8 mouse cellular contexts compared by ENCODE assay signal in the genomic region with DNA sequence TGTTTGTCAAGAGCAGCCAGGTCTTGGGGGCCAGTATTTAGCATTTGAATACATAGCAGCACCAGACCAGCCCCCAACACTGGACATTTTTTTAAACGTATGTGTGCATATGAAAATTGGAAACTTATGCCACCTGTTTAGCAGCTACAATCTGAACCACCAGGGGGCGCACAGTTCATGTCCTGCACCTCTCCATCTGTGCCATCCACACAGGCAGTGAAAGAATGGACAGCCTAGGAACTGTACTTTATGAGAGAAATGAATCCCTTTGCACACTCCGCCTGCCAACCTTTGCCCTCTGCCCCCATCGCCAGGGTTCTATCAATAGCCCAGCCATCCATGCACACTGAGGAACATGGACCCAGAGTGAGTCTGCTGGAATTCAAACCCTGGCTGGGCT. TPM values are rescaled to one million over a fixed set of nuclear protein-coding genes. Genes with fewer than 3 reads are reported as not detected.
DNase-seq lines count a peak whose midpoint lies in the region; ATAC-seq and TF ChIP-seq lines count a peak whose summit lies in the region.

No protein-coding gene starts in this region.

- H3K4me3 ChIP-seq in heart, adult 2 months, result no peak overlapping the region
- H3K4me3 ChIP-seq in midbrain, embryonic 15.5 days, result no peak overlapping the region
- H3K4me3 ChIP-seq in stomach, embryonic 16.5 days (replicated peaks; ENCODE audit: low read length), result no peak overlapping the region

- no peak overlapping the region for H3K27ac ChIP-seq in heart, adult 2 months
- H3K27ac ChIP-seq in midbrain, embryonic 15.5 days, result no peak overlapping the region
- no peak overlapping the region for H3K27ac ChIP-seq in stomach, embryonic 16.5 days (ENCODE audit: low read length)

- no peaks in the 10 kb centered on the region for H3K27me3 ChIP-seq in heart, adult 2 months (ENCODE audit: control insufficient read depth, insufficient read depth, low read length)
- no peaks in the 10 kb centered on the region for H3K27me3 ChIP-seq in midbrain, embryonic 15.5 days (replicated peaks)
- H3K27me3 ChIP-seq in stomach, embryonic 16.5 days (ENCODE audit: control insufficient read depth, insufficient read depth, low read length), result no peaks in the 10 kb centered on the region

- DNase-seq in heart, adult 2 months, result peak; percentile 49 to 58
- no peak for DNase-seq in heart, postnatal 25 days (ENCODE audit: low spot score)
- peak; percentile 28 for DNase-seq in MEL-GATA-1-ER (ENCODE audit: extremely low read depth, low read depth)
- DNase-seq in cerebellum, adult 8-10 months, result peak; percentile 37
- DNase-seq in gastrocnemius, adult 8-10 months (ENCODE audit: low spot score in 2 of 2), result peak; percentile 23 to 44
- DNase-seq in left cerebral cortex, postnatal 4 days, result peak; percentile 67

- TF ChIP-seq CTCF in heart, adult 2 months (IDR thresholded peaks at IDR 0.05), result peak; percentile 78

- no peak overlapping the region for H3K9ac ChIP-seq in heart, adult 2 months (ENCODE audit: low read depth, low read length)
- no peak overlapping the region for H3K9ac ChIP-seq in midbrain, embryonic 15.5 days
- no peak overlapping the region for H3K9ac ChIP-seq in stomach, embryonic 16.5 days (ENCODE audit: low read length)

- 64% methylated on average over 4 of the region's 4 CpGs for whole genome bisulfite sequencing in heart, adult 2 months
- WGBS in midbrain, embryonic 15.5 days, result 59% methylated on average over 4 of the region's 4 CpGs
- 56% methylated on average over 4 of the region's 4 CpGs for WGBS in stomach, embryonic 16.5 days

- intact Hi-C loops in heart, adult 2 months (cut with DNase I), result no loop called here
- intact Hi-C loops in heart, postnatal 25 days (cut with DNase I), result no loop called here
- intact Hi-C loops in left cerebral cortex, postnatal 4 days (cut with DNase I), result no loop called here

- H3K9me3 ChIP-seq in midbrain, embryonic 15.5 days, result no peaks in the 10 kb centered on the region
- H3K9me3 ChIP-seq in stomach, embryonic 16.5 days (replicated peaks; ENCODE audit: control insufficient read depth, low read length), result no peaks in the 10 kb centered on the region

- TF ChIP-seq POLR2A in heart, adult 2 months (IDR thresholded peaks at IDR 0.05; ENCODE audit: insufficient read depth, low read depth, low read length), result no peak

- TF ChIP-seq EP300 in heart, adult 2 months (IDR thresholded peaks at IDR 0.05; ENCODE audit: insufficient read depth, low read depth, low read length), result no peak

- H3K79me2 ChIP-seq in heart, adult 2 months (replicated peaks; ENCODE audit: control insufficient read depth, insufficient read depth, low read length), result no peaks in the 10 kb centered on the region

- H3K36me3 ChIP-seq in heart, adult 2 months (ENCODE audit: control insufficient read depth, insufficient read depth, low read length), result 0 out of 2 replicates have a peak, but pooled peaks cover 2% of the 10 kb centered on the region
- H3K36me3 ChIP-seq in midbrain, embryonic 15.5 days (replicated peaks), result no peaks in the 10 kb centered on the region
- H3K36me3 ChIP-seq in stomach, embryonic 16.5 days (ENCODE audit: control insufficient read depth, insufficient read depth, low read length), result no peaks in the 10 kb centered on the region

- no peak overlapping the region for H3K4me2 ChIP-seq in midbrain, embryonic 15.5 days
- H3K4me2 ChIP-seq in stomach, embryonic 16.5 days (ENCODE audit: low read depth, low read length), result no peak overlapping the region

- no peaks in the 10 kb centered on the region for H3K4me1 ChIP-seq in heart, adult 2 months (ENCODE audit: control insufficient read depth, insufficient read depth, low read length)
- no peaks in the 10 kb centered on the region for H3K4me1 ChIP-seq in midbrain, embryonic 15.5 days
- H3K4me1 ChIP-seq in stomach, embryonic 16.5 days (ENCODE audit: control insufficient read depth, insufficient read depth, low read length), result peaks cover 6% of the 10 kb centered on the region; the same call in 1 of the 2 replicates

- ATAC-seq in midbrain, embryonic 15.5 days (replicated peaks), result 0 out of 2 replicates have a peak, but pooled peaks have one; percentile 46
- 0 out of 2 replicates have a peak, but pooled peaks have one; percentile 38 for ATAC-seq in stomach, embryonic 16.5 days (ENCODE audit: insufficient read depth, low FRiP score)

RNA-seq across cellular contexts. Expression of gene Serpinb1a, which starts 23.0 kb away (rescaled TPM):
- 1 to 10 TPM; 4.4 to 5.7 TPM for total RNA-seq in heart, adult 2 months (2021)
- 2.8 and 5.2 TPM in 2 replicates for polyA plus RNA-seq in heart, adult 2 months (2012; rRNA removed)
- 1 to 10 TPM; 4.0 to 5.6 TPM for total RNA-seq in heart, postnatal 25 days (2021)
- 1 to 10 TPM; 1.7 to 3.9 (median 3.1) TPM for total RNA-seq in gastrocnemius, adult 8-10 months (2022)
- total RNA-seq in left cerebral cortex, postnatal 4 days (2021), result 1 to 10 TPM; 1.7 to 3.9 TPM
- 2.9 and 3.0 TPM in 2 replicates for polyA plus RNA-seq in midbrain, embryonic 15.5 days (2015; fragmentation: Nextera tagmentation; extraction: Ambion mirVana)
- polyA plus RNA-seq in stomach, embryonic 16.5 days (2015; fragmentation: Nextera tagmentation; extraction: Ambion mirVana), result 93.0 and 101 TPM in 2 replicates

RNA-seq across cellular contexts. Expression of gene D930007J09Rik, which starts 25.3 kb away (rescaled TPM):
- total RNA-seq in heart, adult 2 months (2021), result not detected
- polyA plus RNA-seq in heart, adult 2 months (2012; rRNA removed), result not detected in 2 replicates
- not detected for total RNA-seq in heart, postnatal 25 days (2021)
- not detected for total RNA-seq in gastrocnemius, adult 8-10 months (2022)
- total RNA-seq in left cerebral cortex, postnatal 4 days (2021), result 1 to 10 TPM in 1 of 2 experiments, not detected in 1; 1.6 TPM
- polyA plus RNA-seq in midbrain, embryonic 15.5 days (2015; fragmentation: Nextera tagmentation; extraction: Ambion mirVana), result not detected in 2 replicates
- polyA plus RNA-seq in stomach, embryonic 16.5 days (2015; fragmentation: Nextera tagmentation; extraction: Ambion mirVana), result not detected in 2 replicates

RNA-seq across cellular contexts. Expression of gene Wrnip1, which starts 26.1 kb away (rescaled TPM):
- total RNA-seq in heart, adult 2 months (2021), result 10 to 100 TPM; 21.3 to 21.7 TPM
- 17.4 and 32.9 TPM in 2 replicates for polyA plus RNA-seq in heart, adult 2 months (2012; rRNA removed)
- total RNA-seq in heart, postnatal 25 days (2021), result 10 to 100 TPM; 18.5 to 27.1 TPM
- 1 to 10 TPM; 4.2 to 7.9 (median 6.0) TPM for total RNA-seq in gastrocnemius, adult 8-10 months (2022)
- 10 to 100 TPM; 55.5 to 58.4 TPM for total RNA-seq in left cerebral cortex, postnatal 4 days (2021)
- polyA plus RNA-seq in midbrain, embryonic 15.5 days (2015; fragmentation: Nextera tagmentation; extraction: Ambion mirVana), result 41.5 and 54.9 TPM in 2 replicates
- 11.7 and 12.7 TPM in 2 replicates for polyA plus RNA-seq in stomach, embryonic 16.5 days (2015; fragmentation: Nextera tagmentation; extraction: Ambion mirVana)

RNA-seq across cellular contexts. Expression of gene Mylk4, which starts 44.2 kb away (rescaled TPM):
- 100 to 1,000 TPM; 262 to 290 TPM for total RNA-seq in heart, adult 2 months (2021)
- polyA plus RNA-seq in heart, adult 2 months (2012; rRNA removed), result 59.5 and 115 TPM in 2 replicates
- 100 to 1,000 TPM; 303 to 406 TPM for total RNA-seq in heart, postnatal 25 days (2021)
- total RNA-seq in gastrocnemius, adult 8-10 months (2022), result 1,000 to 10,000 TPM; 1,586 to 2,341 (median 2,026) TPM
- total RNA-seq in left cerebral cortex, postnatal 4 days (2021), result under 1 TPM; 0.44 to 0.66 TPM
- polyA plus RNA-seq in midbrain, embryonic 15.5 days (2015; fragmentation: Nextera tagmentation; extraction: Ambion mirVana), result 0.11 and 0.21 TPM in 2 replicates
- polyA plus RNA-seq in stomach, embryonic 16.5 days (2015; fragmentation: Nextera tagmentation; extraction: Ambion mirVana), result 0.09 and 3.0 TPM in 2 replicates
